Mouse (Mus musculus) stomach, embryonic 14.5 days (tissue): Measurements from ENCODE around the gene Cbfa2t3. TPM values are rescaled to one million over a fixed set of nuclear protein-coding genes. Genes with fewer than 3 reads are reported as not detected.

Experiments used
- ATAC-seq: fragments of 200-750 bp; cut with Nextera tagmentation; 2 replicates; pipeline ENCODE4 v1.8.0; 2017; ENCODE audit warnings: low read depth, moderate TSS enrichment; ENCODE audit not compliant: insufficient number of reproducible peaks, insufficient read depth, low FRiP score
- H3K27ac ChIP-seq: fragments of 300-500 bp; sonication (generic); 2 replicates; pipeline ENCODE4 v1.5.1; 2014; ENCODE audit warnings: mild to moderate bottlenecking, low read length, moderate library complexity, mixed read lengths
- H3K27me3 ChIP-seq: fragments of 300-500 bp; sonication (generic); 2 replicates; pipeline ENCODE4 v1.6.1; 2014; ENCODE audit warnings: low read length, control low read depth, mixed read lengths; ENCODE audit not compliant: control insufficient read depth, insufficient read depth
- H3K36me3 ChIP-seq: fragments of 300-500 bp; sonication (generic); 2 replicates; pipeline ENCODE4 v1.6.1; 2014; ENCODE audit warnings: mild to moderate bottlenecking, control low read depth, low read length, moderate library complexity, mixed read lengths; ENCODE audit not compliant: control insufficient read depth, insufficient read depth
- H3K4me1 ChIP-seq: fragments of 300-500 bp; sonication (generic); 2 replicates; pipeline ENCODE4 v1.6.1; 2014; ENCODE audit warnings: low read length, control low read depth, mixed read lengths; ENCODE audit not compliant: control insufficient read depth, insufficient read depth
- H3K4me2 ChIP-seq: fragments of 300-500 bp; sonication (generic); replicated peaks from 2 replicates; pipeline ENCODE4 v1.6.1; 2014; ENCODE audit warnings: low read depth, low read length, control low read depth
- H3K4me3 ChIP-seq: fragments of 300-500 bp; sonication (generic); 2 replicates; pipeline ENCODE4 v1.5.1; 2014; ENCODE audit warnings: low read depth, low read length, control low read depth
- H3K9ac ChIP-seq: fragments of 300-500 bp; sonication (generic); replicated peaks from 2 replicates; pipeline ENCODE4 v1.6.1; 2014; ENCODE audit warnings: low read depth, mild to moderate bottlenecking, control low read depth, low read length, moderate library complexity, mixed read lengths
- H3K9me3 ChIP-seq: fragments of 300-500 bp; sonication (generic); 2 replicates; pipeline ENCODE4 v1.6.1; 2016; ENCODE audit warnings: low read depth, low read length, control low read depth; ENCODE audit not compliant: control insufficient read depth
- WGBS: fragments of 180-500 bp; shearing (Covaris S2); extraction: QIAGEN DNeasy Blood & Tissue Kit; methylation state at CpG from one replicate; pipeline ENCODE4 v1.1.7; 2014; 5-methylcytosine and 5-hydroxymethylcytosine counted together
- polyA plus RNA-seq: library from polyadenylated mRNA; unstranded; fragments of >200 nt; fragmentation: Nextera tagmentation; extraction: Ambion mirVana; gene quantifications from 2 replicates; pipeline ENCODE4 v1.2.1, GENCODE M21; 2014

The Cbfa2t3 gene
- polyA plus RNA-seq, 1 experiment from 2014 or later: 4.1 TPM

- Histone ChIP-seq H3K9ac (no peak overlapping the region), H3K4me3 (no peak overlapping the region), H3K4me1 (peaks cover 46% of the 10 kb centered on the region), H3K4me2 (no peak overlapping the region), H3K36me3 (no peaks in the 10 kb centered on the region), H3K9me3 (no peaks in the 10 kb centered on the region), H3K27ac (no peak overlapping the region), H3K27me3 (no peaks in the 10 kb centered on the region)
- 76% methylated on average over 3 of the region's 3 CpGs for WGBS
- no peak for ATAC-seq
Measured at GRCm38 (mm10) chr8:122663106-122663505, 35.8 kb downstream of the Cbfa2t3 start.

GRCm38 (mm10) chr8:122661894-122662293 is 37.0 kb downstream of the Cbfa2t3 start:
- no peak overlapping the region for H3K27ac ChIP-seq
- ATAC-seq: no peak
- no peak overlapping the region for H3K4me3 ChIP-seq
- WGBS: 72% methylated on average over 2 of the region's 2 CpGs
- H3K4me1 ChIP-seq: peaks cover 48% of the 10 kb centered on the region
- no peaks in the 10 kb centered on the region for H3K27me3 ChIP-seq
- H3K9ac ChIP-seq: no peak overlapping the region
- no peaks in the 10 kb centered on the region for H3K36me3 ChIP-seq
- no peak overlapping the region for H3K4me2 ChIP-seq
- H3K9me3 ChIP-seq: no peaks in the 10 kb centered on the region

- no peaks in the 10 kb centered on the region for H3K27me3 ChIP-seq
- no peak overlapping the region for H3K4me3 ChIP-seq
- 12% methylated on average over 7 of the region's 7 CpGs for WGBS
- peak overlapping the region; percentile 71 for H3K27ac ChIP-seq
- H3K9ac ChIP-seq: no peak overlapping the region
- H3K9me3 ChIP-seq: no peaks in the 10 kb centered on the region
- H3K36me3 ChIP-seq: no peaks in the 10 kb centered on the region
- H3K4me2 ChIP-seq: no peak overlapping the region
- H3K4me1 ChIP-seq: peaks cover 42% of the 10 kb centered on the region
- peak; percentile 70; the same call in 1 of the 2 replicates for ATAC-seq
Measured at GRCm38 (mm10) chr8:122661138-122661537, 37.8 kb downstream of the Cbfa2t3 start.

- no peaks in the 10 kb centered on the region for H3K9me3 ChIP-seq
- H3K4me2 ChIP-seq: no peak overlapping the region
- no peak for ATAC-seq
- H3K4me3 ChIP-seq: no peak overlapping the region
- peaks cover 40% of the 10 kb centered on the region for H3K4me1 ChIP-seq
- H3K27me3 ChIP-seq: no peaks in the 10 kb centered on the region
- no peak overlapping the region for H3K27ac ChIP-seq
- no peak overlapping the region for H3K9ac ChIP-seq
- WGBS: 83% methylated on average over 2 of the region's 2 CpGs
- no peaks in the 10 kb centered on the region for H3K36me3 ChIP-seq
Measured at GRCm38 (mm10) chr8:122660022-122660421, 38.9 kb downstream of the Cbfa2t3 start.

DNA sequence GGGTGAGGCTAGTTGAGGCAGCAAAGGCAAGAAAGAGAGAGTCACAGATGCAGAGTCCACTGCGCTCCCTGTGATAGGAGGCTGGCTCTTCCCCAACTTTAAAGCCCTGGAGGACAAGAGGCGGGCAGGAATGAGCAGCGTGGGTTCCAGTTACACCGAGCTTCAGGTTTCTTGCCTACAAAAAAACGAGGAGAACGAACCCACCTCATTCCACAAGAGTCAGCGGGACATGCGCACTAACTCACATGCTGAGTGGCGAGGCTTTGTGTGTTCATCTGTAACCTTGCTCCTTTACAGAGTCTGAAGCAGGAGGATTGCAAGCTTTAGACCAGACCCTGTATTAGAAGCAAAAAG is 40.1 kb downstream of the Cbfa2t3 start:
- peak overlapping the region; percentile 15; the same call in 1 of the 2 replicates for H3K27ac ChIP-seq
- ATAC-seq: no peak
- H3K27me3 ChIP-seq: no peaks in the 10 kb centered on the region
- H3K4me1 ChIP-seq: peaks cover 48% of the 10 kb centered on the region
- 55% methylated on average over 9 of the region's 9 CpGs for WGBS
- no peak overlapping the region for H3K4me3 ChIP-seq
- H3K4me2 ChIP-seq: no peak overlapping the region
- H3K9me3 ChIP-seq: no peaks in the 10 kb centered on the region
- no peaks in the 10 kb centered on the region for H3K36me3 ChIP-seq
- no peak overlapping the region for H3K9ac ChIP-seq

DNA sequence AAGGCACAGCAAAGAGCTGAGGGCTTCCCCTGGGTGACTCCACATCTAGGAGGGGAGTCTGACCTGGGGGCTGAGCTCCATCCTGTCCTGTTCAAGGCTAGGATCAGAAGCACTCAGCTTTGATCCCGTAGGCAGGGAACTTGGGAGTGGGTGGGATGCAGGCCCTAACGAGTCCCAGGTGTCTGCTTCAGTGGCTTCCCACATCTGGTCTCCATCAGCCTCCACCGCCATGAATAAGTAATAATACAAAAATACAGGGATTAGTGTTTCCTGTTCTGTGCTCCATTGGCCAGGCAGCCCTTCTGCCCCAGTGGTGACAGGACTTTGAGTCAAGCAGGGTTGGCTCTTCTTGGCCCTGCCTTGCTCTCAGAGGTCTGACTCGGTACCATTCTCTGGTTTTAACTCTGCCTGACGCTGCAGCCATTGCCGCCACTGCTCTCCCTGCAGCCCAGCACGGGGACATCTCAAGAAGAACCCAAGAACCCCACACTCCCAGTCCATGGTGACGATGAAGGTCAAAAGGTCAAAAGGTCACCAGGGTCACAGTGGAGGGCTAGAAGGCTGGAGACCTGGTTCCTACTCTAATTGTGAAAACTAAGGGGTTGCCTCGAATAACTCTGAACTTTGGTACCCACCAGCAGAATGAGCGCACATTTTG is 40.6 kb downstream of the Cbfa2t3 start:
- Histone ChIP-seq H3K4me1 (peaks cover 48% of the 10 kb centered on the region), H3K27me3 (no peaks in the 10 kb centered on the region), H3K9me3 (no peaks in the 10 kb centered on the region), H3K4me3 (no peak overlapping the region), H3K36me3 (no peaks in the 10 kb centered on the region), H3K9ac (no peak overlapping the region), H3K27ac (peak overlapping the region; percentile 15; the same call in 1 of the 2 replicates), H3K4me2 (no peak overlapping the region)
- 55% methylated on average over 10 of the region's 10 CpGs for WGBS
- 0 out of 2 replicates have a peak, but pooled peaks have one; percentile 3 for ATAC-seq

DNA sequence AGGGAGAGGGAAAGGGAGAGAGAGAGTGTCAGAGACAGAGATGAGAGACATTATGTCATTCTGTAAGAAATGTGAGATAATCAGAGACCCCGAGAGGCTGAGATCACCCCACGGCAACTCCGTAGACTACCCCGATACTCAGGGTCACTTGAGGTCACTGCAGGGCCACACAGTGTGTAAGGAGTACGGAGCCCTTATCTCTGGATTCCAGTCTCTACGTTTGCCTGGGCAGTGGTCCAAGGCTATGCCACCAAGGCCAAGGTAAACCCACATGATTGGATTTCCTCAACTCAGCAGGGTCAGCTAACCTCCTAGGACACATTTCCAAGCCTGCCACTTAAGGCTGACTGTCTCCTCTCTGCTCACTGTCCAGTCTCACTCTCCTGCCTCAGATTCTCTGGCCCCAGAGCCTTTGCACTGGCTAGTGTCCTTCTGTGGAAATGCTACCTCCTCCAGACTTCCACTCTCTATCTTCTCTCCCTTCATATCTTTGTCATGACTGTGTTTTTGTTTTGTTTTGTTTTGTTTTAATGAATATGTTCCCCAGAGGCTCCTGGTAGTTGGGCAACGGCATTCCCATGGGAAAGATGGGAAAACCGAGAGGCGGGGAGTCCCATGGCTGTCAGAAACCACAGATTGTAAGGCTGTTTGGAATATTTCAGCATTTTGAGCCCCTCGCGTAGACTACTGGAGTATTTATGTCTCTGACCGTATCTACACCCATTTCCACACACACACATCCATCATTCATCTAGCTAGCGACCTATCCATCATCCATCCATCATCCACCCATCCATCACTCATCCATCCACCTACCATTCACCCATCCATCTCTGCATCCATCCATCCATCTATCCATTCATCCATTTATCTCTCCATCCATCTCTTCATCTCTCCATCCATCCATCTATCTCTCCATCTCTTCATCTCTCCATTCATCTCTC is 42.6 kb downstream of the Cbfa2t3 start:
- Histone ChIP-seq H3K4me3 (no peak overlapping the region), H3K9me3 (no peaks in the 10 kb centered on the region), H3K4me2 (no peak overlapping the region), H3K27ac (no peak overlapping the region; the same call in 1 of the 2 replicates), H3K9ac (no peak overlapping the region), H3K27me3 (no peaks in the 10 kb centered on the region), H3K4me1 (peaks cover 47% of the 10 kb centered on the region), H3K36me3 (peaks cover 2% of the 10 kb centered on the region; the same call in 1 of the 2 replicates)
- WGBS: 72% methylated on average over 13 of the region's 13 CpGs
- no peak for ATAC-seq

GRCm38 (mm10) chr8:122654768-122655167 is 44.1 kb downstream of the Cbfa2t3 start:
- 13% methylated on average over 7 of the region's 7 CpGs for WGBS
- ATAC-seq: no peak

More at GRCm38 (mm10) chr8:122654768-122655167, 44.1 kb downstream of the Cbfa2t3 start:
- Histone ChIP-seq H3K4me2 (no peak overlapping the region), H3K4me3 (no peak overlapping the region), H3K4me1 (peaks cover 40% of the 10 kb centered on the region), H3K27ac (peak overlapping the region; percentile 39; the same call in 1 of the 2 replicates), H3K36me3 (peaks cover 2% of the 10 kb centered on the region; the same call in 1 of the 2 replicates), H3K9me3 (no peaks in the 10 kb centered on the region), H3K9ac (no peak overlapping the region), H3K27me3 (no peaks in the 10 kb centered on the region)
